Mouse (Mus musculus): Measurements from ENCODE around the gene Egfl6.

DNA sequence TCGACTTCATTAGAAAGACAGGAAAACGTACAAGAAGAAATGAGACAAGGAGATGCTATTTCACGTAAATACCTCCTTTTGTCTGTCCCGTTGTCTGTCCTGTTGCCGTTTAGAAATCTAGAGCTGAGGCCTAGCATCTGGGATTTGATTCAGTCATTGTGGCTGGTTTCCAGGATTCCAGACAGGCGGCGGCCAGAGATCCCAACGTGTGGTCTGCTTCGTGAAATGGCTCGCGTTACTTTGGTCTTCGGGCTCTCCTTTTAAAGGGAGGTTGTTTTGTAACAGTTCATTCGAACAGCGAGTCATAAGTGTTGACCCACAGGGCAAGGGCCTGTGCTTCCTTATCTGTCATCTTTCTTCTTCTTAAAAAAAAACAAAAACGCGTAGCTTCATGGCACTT lies 67.2 kb downstream of the Egfl6 start, which contains the start of gene Tceanc:
- TF ChIP-seq POLR2A (IDR thresholded peaks at IDR 0.05; ENCODE audit: insufficient read depth, low read length): no peak
- TF ChIP-seq CTCF (IDR thresholded peaks at IDR 0.05; ENCODE audit: low read depth, low read length): no peak
- TF ChIP-seq EP300 (IDR thresholded peaks at IDR 0.05; ENCODE audit: insufficient read depth, low read depth, low read length): no peak

Measured in ES-Bruce4 (cell line).